Mouse (Mus musculus): ENCODE results near the gene Hist1h2ae.
"Not testable (repeated sequence)": the region's sequence is repeated elsewhere in the genome, so short reads cannot be mapped to it uniquely, and the experiment has no call there.

Gene Hist1h2ae

GRCm38 (mm10) chr13:23571022-23571503 is at the start of gene Hist1h2ae, which contains the start of gene Hist1h2bg:
Gene Hist1h2ae (minus strand): TSS chr13:23571220.
Gene Hist1h2bg (plus strand): TSS chr13:23571396.
- peak; percentile 90 for DNase-seq (ENCODE audit: low read depth, low spot score)

- no peak for DNase-seq (ENCODE audit: low read depth, low spot score)
Observed at GRCm38 (mm10) chr13:23620056-23620732, 49.2 kb upstream of the Hist1h2ae start.

GRCm38 (mm10) chr13:23611638-23612037 is 40.6 kb upstream of the Hist1h2ae start:
- DNase-seq (ENCODE audit: low read depth, low spot score) = no peak

- DNase-seq (ENCODE audit: low read depth, low spot score) = no peak
Observed at GRCm38 (mm10) chr13:23610393-23610792, 39.4 kb upstream of the Hist1h2ae start.

- DNase-seq (ENCODE audit: low read depth, low spot score) = no peak
Observed at GRCm38 (mm10) chr13:23609844-23610243, 38.8 kb upstream of the Hist1h2ae start.

GRCm38 (mm10) chr13:23609209-23609608 is 38.2 kb upstream of the Hist1h2ae start:
- DNase-seq (ENCODE audit: low read depth, low spot score) = no peak

- DNase-seq (ENCODE audit: low read depth, low spot score) = no peak
Observed at GRCm38 (mm10) chr13:23605052-23605451, 34.0 kb upstream of the Hist1h2ae start.

GRCm38 (mm10) chr13:23604452-23604851 is 33.4 kb upstream of the Hist1h2ae start:
- no peak for DNase-seq (ENCODE audit: low read depth, low spot score)

- DNase-seq (ENCODE audit: low read depth, low spot score) = no peak
Observed at GRCm38 (mm10) chr13:23603182-23603699, 32.2 kb upstream of the Hist1h2ae start.

GRCm38 (mm10) chr13:23597957-23598356 is 26.9 kb upstream of the Hist1h2ae start:
- DNase-seq (ENCODE audit: low read depth, low spot score) = peak; percentile 76

- DNase-seq (ENCODE audit: low read depth, low spot score) = no peak
Observed at GRCm38 (mm10) chr13:23595622-23596372, 24.8 kb upstream of the Hist1h2ae start.

- DNase-seq (ENCODE audit: low read depth, low spot score) = no peak
Observed at GRCm38 (mm10) chr13:23595185-23595584, 24.2 kb upstream of the Hist1h2ae start.

GRCm38 (mm10) chr13:23593051-23593770 is 22.2 kb upstream of the Hist1h2ae start:
- DNase-seq (ENCODE audit: low read depth, low spot score) = no peak

- DNase-seq (ENCODE audit: low read depth, low spot score) = no peak
Observed at GRCm38 (mm10) chr13:23592614-23593013, 21.6 kb upstream of the Hist1h2ae start.

GRCm38 (mm10) chr13:23591886-23592285 is 20.9 kb upstream of the Hist1h2ae start:
- DNase-seq (ENCODE audit: low read depth, low spot score) = not testable (repeated sequence)

- no peak for DNase-seq (ENCODE audit: low read depth, low spot score)
Observed at GRCm38 (mm10) chr13:23591206-23591605, 20.2 kb upstream of the Hist1h2ae start.

- DNase-seq (ENCODE audit: low read depth, low spot score) = no peak
Observed at GRCm38 (mm10) chr13:23586940-23587225, 15.9 kb upstream of the Hist1h2ae start.

GRCm38 (mm10) chr13:23586099-23586939 is 15.3 kb upstream of the Hist1h2ae start:
- DNase-seq (ENCODE audit: low read depth, low spot score) = no peak

- DNase-seq (ENCODE audit: low read depth, low spot score) = peak; percentile 91
Observed at GRCm38 (mm10) chr13:23585442-23586098, 14.6 kb upstream of the Hist1h2ae start.

- DNase-seq (ENCODE audit: low read depth, low spot score) = peak; percentile 73
Observed at GRCm38 (mm10) chr13:23585029-23585441, 14.0 kb upstream of the Hist1h2ae start.

- DNase-seq (ENCODE audit: low read depth, low spot score) = no peak
Observed at GRCm38 (mm10) chr13:23584331-23584730, 13.3 kb upstream of the Hist1h2ae start.
